Mouse (Mus musculus) limb, embryonic 13.5 days (tissue): ENCODE data around the gene Glp1r. TPM values are rescaled to one million over a fixed set of nuclear protein-coding genes. Genes with fewer than 3 reads are reported as not detected.

Experiments used
- ATAC-seq: fragments of 200-750 bp; cut with Nextera tagmentation; 2 replicates; pipeline ENCODE4 v1.8.0; 2017; ENCODE audit warnings: low read depth, moderate number of reproducible peaks, moderate TSS enrichment; ENCODE audit not compliant: low FRiP score
- H3K27ac ChIP-seq: fragments of 300-500 bp; sonication (generic); 2 replicates; pipeline ENCODE4 v1.5.1; 2015; ENCODE audit warnings: inconsistent platforms, mild to moderate bottlenecking, moderate library complexity
- H3K27me3 ChIP-seq: fragments of 300-500 bp; sonication (generic); 2 replicates; pipeline ENCODE4 v1.6.1; 2015; ENCODE audit warnings: mild to moderate bottlenecking, inconsistent platforms
- H3K36me3 ChIP-seq: fragments of 300-500 bp; sonication (generic); 2 replicates; pipeline ENCODE4 v1.6.1; 2015; ENCODE audit warnings: inconsistent platforms, mild to moderate bottlenecking, moderate library complexity
- H3K4me1 ChIP-seq: fragments of 300-500 bp; sonication (generic); 2 replicates; pipeline ENCODE4 v1.6.1; 2015; ENCODE audit warnings: inconsistent platforms
- H3K4me2 ChIP-seq: fragments of 300-500 bp; sonication (generic); replicated peaks from 2 replicates; pipeline ENCODE4 v1.6.1; 2015; ENCODE audit warnings: inconsistent platforms, mild to moderate bottlenecking, moderate library complexity
- H3K4me3 ChIP-seq: fragments of 300-500 bp; sonication (generic); 2 replicates; pipeline ENCODE4 v1.5.1; 2015; ENCODE audit warnings: moderate library complexity, mild to moderate bottlenecking, inconsistent platforms
- H3K9ac ChIP-seq: fragments of 300-500 bp; sonication (generic); 2 replicates; pipeline ENCODE4 v1.6.1; 2015; ENCODE audit warnings: mild to moderate bottlenecking, inconsistent platforms
- H3K9me3 ChIP-seq: fragments of 300-500 bp; sonication (generic); 2 replicates; pipeline ENCODE4 v1.6.1; 2016; ENCODE audit warnings: inconsistent platforms
- WGBS: fragments of 180-500 bp; shearing (Covaris S2); methylation state at CpG from one replicate; pipeline ENCODE4 v1.1.7; 2015; 5-methylcytosine and 5-hydroxymethylcytosine counted together
- polyA plus RNA-seq: library from polyadenylated mRNA; unstranded; fragments of >200 nt; fragmentation: Nextera tagmentation; extraction: Ambion mirVana; gene quantifications from 2 replicates; pipeline ENCODE4 v1.2.1, GENCODE M21; 2015

Gene Glp1r
- polyA plus RNA-seq, 1 experiment from 2014 or later: not detected

- no peaks in the 10 kb centered on the region for H3K9me3 ChIP-seq
- H3K9ac ChIP-seq: no peak overlapping the region
- no peak overlapping the region for H3K27ac ChIP-seq
- no peak overlapping the region for H3K4me3 ChIP-seq
- H3K4me2 ChIP-seq: no peak overlapping the region
- peaks cover 3% of the 10 kb centered on the region; the same call in 1 of the 2 replicates for H3K27me3 ChIP-seq
- ATAC-seq: no peak
- H3K36me3 ChIP-seq: no peaks in the 10 kb centered on the region
- H3K4me1 ChIP-seq: no peaks in the 10 kb centered on the region
- WGBS: 66% methylated on average over 4 of the region's 4 CpGs
These were observed 21.9 kb downstream of the Glp1r start for GRCm38 (mm10) chr17:30923566-30923965.

GRCm38 (mm10) chr17:30930827-30931226, 29.2 kb downstream of the Glp1r start:
- Histone ChIP-seq H3K9me3 (no peaks in the 10 kb centered on the region), H3K27me3 (no peaks in the 10 kb centered on the region), H3K4me3 (no peak overlapping the region), H3K9ac (no peak overlapping the region), H3K36me3 (no peaks in the 10 kb centered on the region), H3K27ac (no peak overlapping the region), H3K4me2 (no peak overlapping the region), H3K4me1 (no peaks in the 10 kb centered on the region)
- 68% methylated on average over 7 of the region's 7 CpGs for WGBS
- no peak for ATAC-seq

- no peak overlapping the region for H3K4me3 ChIP-seq
- WGBS: 47% methylated on average over 5 of the region's 5 CpGs
- ATAC-seq: no peak
These were observed 31.2 kb downstream of the Glp1r start for GRCm38 (mm10) chr17:30932836-30933235.

GRCm38 (mm10) chr17:30935301-30935700, 33.7 kb downstream of the Glp1r start:
- Histone ChIP-seq H3K36me3 (no peaks in the 10 kb centered on the region), H3K27ac (no peak overlapping the region), H3K4me2 (no peak overlapping the region), H3K4me3 (no peak overlapping the region), H3K9ac (no peak overlapping the region), H3K27me3 (peaks cover 2% of the 10 kb centered on the region; the same call in 1 of the 2 replicates), H3K4me1 (no peaks in the 10 kb centered on the region), H3K9me3 (no peaks in the 10 kb centered on the region)
- WGBS: 70% methylated on average over 5 of the region's 5 CpGs
- no peak for ATAC-seq

More at GRCm38 (mm10) chr17:30932836-30933235, 31.2 kb downstream of the Glp1r start:
- no peaks in the 10 kb centered on the region for H3K36me3 ChIP-seq
- H3K27me3 ChIP-seq: peaks cover 2% of the 10 kb centered on the region; the same call in 1 of the 2 replicates
- H3K9ac ChIP-seq: no peak overlapping the region
- H3K9me3 ChIP-seq: no peaks in the 10 kb centered on the region
- H3K4me2 ChIP-seq: no peak overlapping the region
- no peak overlapping the region for H3K27ac ChIP-seq
- H3K4me1 ChIP-seq: no peaks in the 10 kb centered on the region

GRCm38 (mm10) chr17:30938554-30938953, 36.9 kb downstream of the Glp1r start:
- Histone ChIP-seq H3K4me1 (no peaks in the 10 kb centered on the region), H3K36me3 (no peaks in the 10 kb centered on the region), H3K27me3 (peaks cover 2% of the 10 kb centered on the region; the same call in 1 of the 2 replicates), H3K4me3 (no peak overlapping the region), H3K9me3 (no peaks in the 10 kb centered on the region), H3K9ac (no peak overlapping the region), H3K4me2 (no peak overlapping the region), H3K27ac (no peak overlapping the region)
- WGBS: 54% methylated on average over 9 of the region's 9 CpGs
- ATAC-seq: no peak

GRCm38 (mm10) chr17:30948382-30948781, 46.8 kb downstream of the Glp1r start:
- H3K4me1 ChIP-seq: no peaks in the 10 kb centered on the region

GRCm38 (mm10) chr17:30950780-30951179, 49.2 kb downstream of the Glp1r start:
- Histone ChIP-seq H3K27me3 (peaks cover 10% of the 10 kb centered on the region; the same call in 1 of the 2 replicates), H3K27ac (no peak overlapping the region), H3K4me1 (no peaks in the 10 kb centered on the region), H3K36me3 (no peaks in the 10 kb centered on the region), H3K9me3 (no peaks in the 10 kb centered on the region), H3K4me3 (no peak overlapping the region), H3K4me2 (no peak overlapping the region), H3K9ac (no peak overlapping the region)
- 3% methylated on average over 7 of the region's 7 CpGs for WGBS
- no peak for ATAC-seq

More at GRCm38 (mm10) chr17:30948382-30948781, 46.8 kb downstream of the Glp1r start:
- 83% methylated on average over 1 of the region's 1 CpGs for WGBS
- ATAC-seq: no peak
- Histone ChIP-seq H3K36me3 (no peaks in the 10 kb centered on the region), H3K27me3 (peaks cover 5% of the 10 kb centered on the region; the same call in 1 of the 2 replicates), H3K27ac (no peak overlapping the region), H3K9me3 (no peaks in the 10 kb centered on the region), H3K4me3 (no peak overlapping the region), H3K9ac (no peak overlapping the region), H3K4me2 (no peak overlapping the region)

GRCm38 (mm10) chr17:30951600-30951999, 50.0 kb downstream of the Glp1r start:
- H3K4me1 ChIP-seq: no peaks in the 10 kb centered on the region
- no peak for ATAC-seq
- H3K9me3 ChIP-seq: no peaks in the 10 kb centered on the region
- no peak overlapping the region for H3K9ac ChIP-seq
- peaks cover 10% of the 10 kb centered on the region; the same call in 1 of the 2 replicates for H3K27me3 ChIP-seq
- 70% methylated on average over 8 of the region's 8 CpGs for WGBS
- no peak overlapping the region for H3K4me3 ChIP-seq
- no peak overlapping the region for H3K27ac ChIP-seq
- H3K4me2 ChIP-seq: no peak overlapping the region
- no peaks in the 10 kb centered on the region for H3K36me3 ChIP-seq

GRCm38 (mm10) chr17:30954340-30954739, 52.7 kb downstream of the Glp1r start, which contains the start of gene Umodl1:
Gene Umodl1, plus strand, starts transcription at chr17:30954640.
- ATAC-seq: no peak
- H3K9ac ChIP-seq: no peak within 1 kb of the TSS
- H3K4me3 ChIP-seq: no peak within 1 kb of the TSS
- peaks cover 10% of the 10 kb centered on the region; the same call in 1 of the 2 replicates for H3K27me3 ChIP-seq
- WGBS: 25% methylated on average over 10 of the region's 10 CpGs
- H3K4me1 ChIP-seq: no peaks in the 10 kb centered on the region
- no peaks in the 10 kb centered on the region for H3K36me3 ChIP-seq
- H3K9me3 ChIP-seq: no peaks in the 10 kb centered on the region
- no peak within 1 kb of the TSS for H3K4me2 ChIP-seq
- H3K27ac ChIP-seq: no peak within 1 kb of the TSS

- H3K9ac ChIP-seq: no peak overlapping the region
- no peaks in the 10 kb centered on the region for H3K27me3 ChIP-seq
- no peaks in the 10 kb centered on the region for H3K9me3 ChIP-seq
- no peaks in the 10 kb centered on the region for H3K4me1 ChIP-seq
- H3K27ac ChIP-seq: no peak overlapping the region
- H3K4me3 ChIP-seq: no peak overlapping the region
- WGBS: 54% methylated on average over 7 of the region's 7 CpGs
- no peak overlapping the region for H3K4me2 ChIP-seq
- no peaks in the 10 kb centered on the region for H3K36me3 ChIP-seq
- no peak for ATAC-seq
These were observed 60.4 kb downstream of the Glp1r start for GRCm38 (mm10) chr17:30961936-30962592.

- H3K36me3 ChIP-seq: no peaks in the 10 kb centered on the region
- WGBS: 35% methylated on average over 2 of the region's 2 CpGs
- no peak overlapping the region for H3K4me2 ChIP-seq
- H3K9ac ChIP-seq: no peak overlapping the region
- ATAC-seq: no peak
- no peak overlapping the region for H3K4me3 ChIP-seq
- no peaks in the 10 kb centered on the region for H3K27me3 ChIP-seq
- no peaks in the 10 kb centered on the region for H3K4me1 ChIP-seq
- H3K9me3 ChIP-seq: no peaks in the 10 kb centered on the region
- no peak overlapping the region for H3K27ac ChIP-seq
These were observed 61.3 kb downstream of the Glp1r start for GRCm38 (mm10) chr17:30962880-30963279.

- no peaks in the 10 kb centered on the region for H3K27me3 ChIP-seq
- H3K9me3 ChIP-seq: no peaks in the 10 kb centered on the region
- H3K4me2 ChIP-seq: no peak overlapping the region
- no peak overlapping the region for H3K27ac ChIP-seq
- ATAC-seq: no peak
- 54% methylated on average over 4 of the region's 4 CpGs for WGBS
- no peaks in the 10 kb centered on the region for H3K36me3 ChIP-seq
- no peak overlapping the region for H3K9ac ChIP-seq
- H3K4me3 ChIP-seq: no peak overlapping the region
- H3K4me1 ChIP-seq: peaks cover 15% of the 10 kb centered on the region
These were observed 68.4 kb downstream of the Glp1r start for GRCm38 (mm10) chr17:30969983-30970382.

- H3K9ac ChIP-seq: no peak overlapping the region
- H3K4me1 ChIP-seq: peaks cover 15% of the 10 kb centered on the region
- ATAC-seq: no peak
- no peaks in the 10 kb centered on the region for H3K36me3 ChIP-seq
- no peak overlapping the region for H3K27ac ChIP-seq
- no peak overlapping the region for H3K4me3 ChIP-seq
- H3K9me3 ChIP-seq: no peaks in the 10 kb centered on the region
- WGBS: 82% methylated on average over 7 of the region's 7 CpGs
- H3K27me3 ChIP-seq: no peaks in the 10 kb centered on the region
- H3K4me2 ChIP-seq: no peak overlapping the region
These were observed 70.3 kb downstream of the Glp1r start for GRCm38 (mm10) chr17:30971877-30972276.
